Mouse (Mus musculus) testis, adult 10 weeks (tissue): ENCODE measurements around the gene Padi6. TPM values are rescaled to one million over a fixed set of nuclear protein-coding genes. Genes with fewer than 3 reads are reported as not detected.

ENCODE experiments used
- polyA plus RNA-seq: library from polyadenylated mRNA; stranded (reverse); fragments of 350-450 nt; fragmentation: Illumina TruSeq; extraction: RNeasy Lipid Tissue Mini Kit (QIAGEN cat#74804); gene quantifications from one replicate; pipeline ENCODE4 v1.2.3, GENCODE M21; 2014; ENCODE audit warnings: low read depth, low replicate concordance

Padi6 gene
- polyA plus RNA-seq = 1.9 TPM

GRCm38 (mm10) chr4:140742543-140742942 lies at the start of gene Padi6:
Padi6 (minus strand) TSS chr4:140742643.

GRCm38 (mm10) chr4:140774025-140774800 lies 31.8 kb upstream of the Padi6 start, which contains the start of gene Padi4:
Padi4 (minus strand) TSS chr4:140774236.

DNA sequence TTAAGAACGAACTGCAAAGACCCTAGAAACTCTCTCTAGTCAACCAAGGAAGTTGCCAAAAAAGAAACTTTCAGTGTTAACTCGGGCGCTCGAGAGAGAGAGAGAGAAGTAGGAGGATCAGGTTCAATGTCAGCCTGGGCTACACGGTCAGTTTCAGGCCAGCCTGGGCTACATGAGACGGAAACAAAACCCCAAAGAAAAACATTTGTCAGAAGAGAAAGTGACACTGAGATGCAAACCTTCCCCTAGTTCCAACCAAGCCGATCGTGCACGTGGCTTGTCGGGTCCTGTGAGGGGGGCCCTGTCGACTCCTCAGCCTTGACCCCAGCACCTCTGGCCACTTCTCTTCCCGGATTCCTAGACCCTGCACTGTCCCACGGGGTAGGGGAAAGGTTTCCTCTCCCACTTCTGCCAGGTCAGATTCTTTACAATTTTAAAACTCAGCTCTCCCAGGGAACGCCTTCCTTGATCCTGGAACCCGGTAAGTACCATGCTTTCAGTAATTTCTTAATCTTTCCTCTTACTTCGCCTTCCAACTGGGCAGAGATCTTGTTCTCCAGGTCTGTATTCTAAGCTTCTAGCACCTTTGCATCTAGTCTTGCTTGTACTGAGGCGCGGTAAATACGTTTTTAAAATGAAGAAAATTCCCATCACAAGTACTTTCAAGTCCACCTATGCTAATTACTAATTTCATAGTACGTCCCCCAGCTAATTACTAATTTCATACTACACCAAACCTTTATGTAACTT lies 42.0 kb downstream of the Padi6 start, which contains the start of gene Rcc2:
Rcc2 (plus strand) TSS at position 273 of the 750 bp plus-strand sequence.

Other genes with a start within 250 kb of the Padi6 start
- 1.1 TPM for gene Arhgef10l, start 76.6 kb downstream of the Padi6 start, polyA plus RNA-seq
- 3.9 TPM for gene Rcc2, start 42.1 kb downstream of the Padi6 start, polyA plus RNA-seq
- not detected for gene Padi4, start 31.6 kb upstream of the Padi6 start, polyA plus RNA-seq
- gene Padi3, start 68.0 kb upstream of the Padi6 start, polyA plus RNA-seq = 0.45 TPM
- gene Padi1, start 103.1 kb upstream of the Padi6 start, polyA plus RNA-seq = not detected
- gene Padi2, start 163.7 kb upstream of the Padi6 start, polyA plus RNA-seq = 0.69 TPM
- 41.8 TPM for gene Sdhb, start 218.6 kb upstream of the Padi6 start, polyA plus RNA-seq
- 2.1 TPM for gene Atp13a2, start 244.2 kb upstream of the Padi6 start, polyA plus RNA-seq